Mouse (Mus musculus) layer of hippocampus, adult 8-10 months (tissue): ENCODE results near the gene Ifitm3. TPM values are rescaled to one million over a fixed set of nuclear protein-coding genes. Genes with fewer than 3 reads are reported as not detected.

Source experiments
- DNase-seq, 2 experiments: peaks; one replicate each; pipeline ENCODE4 v3.0.0; 2022; ENCODE audit warnings: low spot score in 2 of 2
- total RNA-seq, 4 experiments: library from RNA; stranded (reverse); gene quantifications; 2 replicates each; pipeline ENCODE4 v1.2.4; 2022

Ifitm3 gene
- total RNA-seq, 4 experiments from 2014 or later, result 9.0 to 40.6 (median 20.8) TPM

DNA sequence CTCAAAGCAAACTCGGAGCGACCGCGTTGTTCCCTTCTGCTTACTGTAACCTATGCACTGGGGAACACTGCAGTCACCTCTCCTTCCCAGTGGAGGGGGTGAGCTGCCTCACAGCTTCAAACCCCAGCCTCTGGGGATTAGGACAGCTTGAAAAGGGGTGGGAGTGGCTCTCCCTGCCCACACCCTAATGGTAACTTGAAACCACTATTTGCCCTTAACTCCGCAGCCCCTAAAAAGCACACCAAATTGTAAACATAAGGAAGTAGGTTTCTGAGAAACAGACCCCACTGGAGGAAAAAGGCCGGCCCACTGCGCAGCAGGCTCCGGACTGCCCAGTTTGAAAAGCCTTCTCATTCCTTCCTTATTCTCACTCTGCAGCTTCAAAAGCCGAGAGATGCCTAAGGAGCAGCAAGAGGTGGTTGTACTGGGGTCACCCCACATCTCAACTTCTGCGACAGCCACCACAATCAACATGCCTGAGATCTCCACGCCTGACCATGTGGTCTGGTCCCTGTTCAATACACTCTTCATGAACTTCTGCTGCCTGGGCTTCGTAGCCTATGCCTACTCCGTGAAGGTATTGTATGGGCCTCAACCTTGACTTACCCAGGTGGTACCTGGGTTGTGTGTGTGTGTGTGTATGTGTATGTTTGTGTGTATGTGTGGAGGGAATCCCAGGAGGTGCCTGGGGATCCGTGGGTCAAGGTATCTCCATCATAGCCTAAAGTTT is 42.5 kb downstream of the Ifitm3 start:
- no peak for DNase-seq

GRCm38 (mm10) chr7:140966921-140967320 is 43.6 kb downstream of the Ifitm3 start, which contains the start of gene Ifitm1:
Gene Ifitm1, plus strand, starts transcription at chr7:140967221.
- DNase-seq, result no peak

GRCm38 (mm10) chr7:140962733-140963132 is 47.8 kb downstream of the Ifitm3 start:
- DNase-seq, result no peak

GRCm38 (mm10) chr7:140961416-140961815 is 49.2 kb downstream of the Ifitm3 start:
- no peak for DNase-seq

DNA sequence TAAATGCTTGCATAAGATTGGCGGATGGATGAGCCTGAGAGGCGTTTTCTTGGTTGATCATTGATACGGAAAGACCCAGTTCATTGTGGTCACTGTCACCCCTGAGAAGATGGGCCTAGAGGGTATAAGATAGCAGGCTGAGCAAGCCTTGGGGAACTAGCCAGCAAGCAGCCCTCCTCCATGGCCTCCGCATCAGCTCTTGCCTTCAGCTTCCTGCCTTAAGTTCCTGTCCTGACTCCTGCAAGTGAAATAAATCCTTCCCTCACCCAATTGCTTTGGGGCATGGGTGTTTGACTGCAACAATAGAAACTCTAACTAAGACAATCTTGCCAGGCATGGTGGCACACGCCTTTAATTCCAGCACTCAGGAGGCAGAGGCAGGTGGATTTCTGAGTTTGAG is 50.5 kb downstream of the Ifitm3 start:
- DNase-seq, result no peak

Other genes starting within 250 kb of the Ifitm3 start
- gene Cyp2e1, start 247.0 kb downstream of the Ifitm3 start, total RNA-seq, result under 1 TPM in 1 of 4 experiments, not detected in 3; 0.35 TPM
- under 1 TPM in 3 of 4 experiments, not detected in 1; 0.43 to 0.72 (median 0.63) TPM for gene Syce1, start 222.9 kb downstream of the Ifitm3 start, total RNA-seq
- 10 to 100 TPM; 16.3 to 17.8 (median 16.7) TPM for gene Zfp941, start 188.6 kb downstream of the Ifitm3 start, total RNA-seq
- gene Urah, start 175.8 kb downstream of the Ifitm3 start, total RNA-seq, result 1 to 10 TPM; 2.3 to 3.6 (median 2.6) TPM
- gene Scgb1c1, start 165.2 kb downstream of the Ifitm3 start, total RNA-seq, result not detected
- not detected for gene Odf3, start 163.0 kb downstream of the Ifitm3 start, total RNA-seq
- gene Gm45785, start 154.4 kb downstream of the Ifitm3 start, total RNA-seq, result 1 to 10 TPM in 1 of 4 experiments, under 1 TPM in 2, not detected in 1; 0.43 to 1.5 (median 0.85) TPM
- gene Ric8a, start 153.8 kb downstream of the Ifitm3 start, total RNA-seq, result 10 to 100 TPM; 74.6 to 79.7 (median 77.3) TPM
- 10 to 100 TPM; 24.8 to 28.6 (median 26.2) TPM for gene Bet1l, start 153.2 kb downstream of the Ifitm3 start, total RNA-seq
- 100 to 1,000 TPM; 105 to 120 (median 119) TPM for gene Psmd13, start 128.8 kb downstream of the Ifitm3 start, total RNA-seq
- gene Sirt3, start 128.5 kb downstream of the Ifitm3 start, total RNA-seq, result 10 to 100 TPM; 65.3 to 73.7 (median 70.3) TPM
- 1 to 10 TPM in 3 of 4 experiments, not detected in 1; 1.8 to 2.3 (median 1.9) TPM for gene Cox8b, start 110.3 kb downstream of the Ifitm3 start, total RNA-seq
- gene Nlrp6, start 89.9 kb downstream of the Ifitm3 start, total RNA-seq, result under 1 TPM; 0.49 to 0.64 (median 0.59) TPM
- 1 to 10 TPM; 3.6 to 6.3 (median 4.9) TPM for gene Pgghg, start 69.4 kb downstream of the Ifitm3 start, total RNA-seq
- not detected for gene Ifitm5, start 60.5 kb downstream of the Ifitm3 start, total RNA-seq
- gene Gm45717, start 54.8 kb downstream of the Ifitm3 start, total RNA-seq, result not detected
- gene Ifitm2, start 54.8 kb downstream of the Ifitm3 start, total RNA-seq, result 10 to 100 TPM; 13.8 to 19.4 (median 17.2) TPM
- gene Ifitm1, start 43.5 kb downstream of the Ifitm3 start, total RNA-seq, result 1 to 10 TPM; 2.5 to 5.1 (median 2.7) TPM
- 1 to 10 TPM in 1 of 4 experiments, not detected in 3; 1.1 TPM for gene Ifitm6, start 7.2 kb upstream of the Ifitm3 start, total RNA-seq
- gene Gm17387, start 18.4 kb upstream of the Ifitm3 start, total RNA-seq, result not detected
- gene B4galnt4, start 50.3 kb upstream of the Ifitm3 start, total RNA-seq, result 10 to 100 TPM; 72.5 to 87.3 (median 78.8) TPM
- not detected for gene Pkp3, start 67.4 kb upstream of the Ifitm3 start, total RNA-seq
- 1 to 10 TPM; 2.6 to 3.1 (median 2.9) TPM for gene Sigirr, start 89.8 kb upstream of the Ifitm3 start, total RNA-seq
- not detected for gene Ano9, start 107.0 kb upstream of the Ifitm3 start, total RNA-seq
- gene Ptdss2, start 111.6 kb upstream of the Ifitm3 start, total RNA-seq, result 10 to 100 TPM; 39.5 to 57.5 (median 54.0) TPM
- 10 to 100 TPM; 37.5 to 49.4 (median 42.2) TPM for gene Rnh1, start 162.1 kb upstream of the Ifitm3 start, total RNA-seq
- 100 to 1,000 TPM; 181 to 211 (median 191) TPM for gene Hras, start 183.2 kb upstream of the Ifitm3 start, total RNA-seq
- gene Lrrc56, start 183.4 kb upstream of the Ifitm3 start, total RNA-seq, result 1 to 10 TPM; 3.6 to 5.6 (median 5.1) TPM
- not detected for gene Lmntd2, start 203.3 kb upstream of the Ifitm3 start, total RNA-seq
- gene Rassf7, start 205.1 kb upstream of the Ifitm3 start, total RNA-seq, result 1 to 10 TPM in 2 of 4 experiments, under 1 TPM in 2; 0.71 to 2.0 (median 1.00) TPM
- 10 to 100 TPM; 68.4 to 95.2 (median 79.3) TPM for gene Phrf1, start 218.0 kb upstream of the Ifitm3 start, total RNA-seq